Mouse (Mus musculus) midbrain, embryonic 16.5 days (tissue): ENCODE data around the gene Gfod1. TPM values are rescaled to one million over a fixed set of nuclear protein-coding genes. Genes with fewer than 3 reads are reported as not detected.

ENCODE experiments used
- ATAC-seq: fragments of 200-750 bp; cut with Nextera tagmentation; 2 replicates; pipeline ENCODE4 v1.8.0; 2017; ENCODE audit warnings: moderate TSS enrichment
- H3K27ac ChIP-seq: fragments of 300-500 bp; sonication (generic); 2 replicates; pipeline ENCODE4 v1.5.1; 2014; ENCODE audit warnings: mild to moderate bottlenecking, low read length, mixed read lengths
- H3K27me3 ChIP-seq: fragments of 300-500 bp; sonication (generic); 2 replicates; pipeline ENCODE4 v1.6.1; 2014; ENCODE audit warnings: low read depth, low read length, mixed read lengths; ENCODE audit not compliant: control insufficient read depth, insufficient read depth
- H3K36me3 ChIP-seq: fragments of 300-500 bp; sonication (generic); 2 replicates; pipeline ENCODE4 v1.6.1; 2014; ENCODE audit warnings: mild to moderate bottlenecking, low read length, moderate library complexity, mixed read lengths; ENCODE audit not compliant: control insufficient read depth, insufficient read depth
- H3K4me1 ChIP-seq: fragments of 300-500 bp; sonication (generic); 2 replicates; pipeline ENCODE4 v1.6.1; 2014; ENCODE audit warnings: mild to moderate bottlenecking, low read length, mixed read lengths; ENCODE audit not compliant: control insufficient read depth, insufficient read depth
- H3K4me2 ChIP-seq: fragments of 300-500 bp; sonication (generic); 2 replicates; pipeline ENCODE4 v1.6.1; 2014; ENCODE audit warnings: mild to moderate bottlenecking, low read length, mixed read lengths
- H3K4me3 ChIP-seq: fragments of 300-500 bp; sonication (generic); 2 replicates; pipeline ENCODE4 v1.5.1; 2014; ENCODE audit warnings: low read depth, mild to moderate bottlenecking, low read length, moderate library complexity, mixed read lengths
- H3K9ac ChIP-seq: fragments of 300-500 bp; sonication (generic); 2 replicates; pipeline ENCODE4 v1.6.1; 2014; ENCODE audit warnings: low read depth, low read length, mixed read lengths
- H3K9me3 ChIP-seq: fragments of 300-500 bp; sonication (generic); replicated peaks from 2 replicates; pipeline ENCODE4 v1.6.1; 2014; ENCODE audit warnings: mild to moderate bottlenecking, low read length, mixed read lengths; ENCODE audit not compliant: control insufficient read depth, poor library complexity, severe bottlenecking
- whole genome bisulfite sequencing: fragments of 180-500 bp; shearing (Covaris S2); extraction: QIAGEN DNeasy Blood & Tissue Kit; methylation state at CpG from one replicate; pipeline ENCODE4 v1.1.7; 2014; 5-methylcytosine and 5-hydroxymethylcytosine counted together
- polyA plus RNA-seq: library from polyadenylated mRNA; unstranded; fragments of >200 nt; fragmentation: Nextera tagmentation; extraction: Ambion mirVana; gene quantifications from 2 replicates; pipeline ENCODE4 v1.2.1, GENCODE M21; 2015

Gene Gfod1
- polyA plus RNA-seq, 1 experiment from 2014 or later = 2.2 TPM

DNA sequence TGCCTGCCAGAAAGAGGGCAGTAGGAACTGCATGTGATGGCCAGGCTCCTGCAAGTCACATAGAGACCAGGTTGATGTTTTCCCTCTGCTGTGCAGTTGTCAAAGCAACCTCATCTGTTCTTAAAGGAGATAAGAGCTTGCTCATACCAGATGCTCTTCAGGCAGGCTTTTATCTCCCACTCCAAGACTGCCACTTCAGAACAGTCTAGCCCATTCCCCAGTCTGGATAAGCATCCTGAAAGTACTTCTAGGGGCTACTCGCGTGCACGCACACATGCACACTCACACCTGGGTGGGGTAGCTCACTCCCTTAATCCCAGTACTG lies 68.4 kb downstream of the Gfod1 start:
- Histone ChIP-seq H3K4me2 (no peak overlapping the region), H3K27ac (no peak overlapping the region; the same call in 1 of the 2 replicates), H3K9me3 (no peaks in the 10 kb centered on the region), H3K9ac (no peak overlapping the region), H3K36me3 (no peaks in the 10 kb centered on the region), H3K4me1 (peaks cover 40% of the 10 kb centered on the region), H3K27me3 (no peaks in the 10 kb centered on the region), H3K4me3 (no peak overlapping the region)
- peak; percentile 29; the same call in 1 of the 2 replicates for ATAC-seq
- 79% methylated on average over 3 of the region's 3 CpGs for WGBS

DNA sequence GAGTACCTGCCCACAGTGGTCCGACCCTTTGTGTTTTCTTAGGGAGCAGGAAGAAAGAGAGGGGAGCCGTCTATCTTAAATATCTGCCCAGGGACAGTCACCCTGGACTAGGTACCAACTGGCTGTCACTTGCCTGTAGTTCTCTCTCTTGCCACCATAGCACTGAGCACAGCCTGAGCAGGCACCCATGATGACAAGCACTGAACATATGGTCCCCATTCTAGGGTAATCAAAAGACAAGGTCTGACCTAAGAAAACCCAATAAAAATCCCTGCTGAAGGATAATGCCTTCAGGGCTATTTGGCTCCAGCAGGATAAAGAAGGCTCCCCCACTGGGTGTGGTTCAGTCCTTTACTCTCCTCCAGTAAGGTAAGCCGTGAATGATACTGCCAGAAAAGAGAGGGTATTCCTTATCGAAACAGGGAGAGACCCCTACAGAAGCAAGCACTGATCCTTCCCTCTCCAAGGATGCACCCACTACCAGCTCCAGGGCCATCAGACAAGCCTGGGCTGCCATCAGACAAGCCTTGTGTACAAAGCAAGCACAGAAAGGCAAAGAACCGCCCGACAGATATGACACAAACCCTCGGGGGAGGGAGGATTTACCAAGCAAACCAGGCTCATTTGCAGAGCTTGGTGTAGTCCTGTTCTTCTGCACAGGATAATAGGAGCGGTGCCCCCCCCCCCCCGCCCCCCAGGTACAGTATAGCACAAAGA lies 68.9 kb downstream of the Gfod1 start:
- Histone ChIP-seq H3K4me1 (peaks cover 42% of the 10 kb centered on the region), H3K27me3 (no peaks in the 10 kb centered on the region), H3K36me3 (no peaks in the 10 kb centered on the region), H3K4me2 (no peak overlapping the region), H3K9ac (no peak overlapping the region), H3K4me3 (no peak overlapping the region), H3K9me3 (no peaks in the 10 kb centered on the region), H3K27ac (peak overlapping the region; percentile 56)
- ATAC-seq = peak; percentile 36; the same call in 1 of the 2 replicates
- WGBS = 60% methylated on average over 9 of the region's 9 CpGs

DNA sequence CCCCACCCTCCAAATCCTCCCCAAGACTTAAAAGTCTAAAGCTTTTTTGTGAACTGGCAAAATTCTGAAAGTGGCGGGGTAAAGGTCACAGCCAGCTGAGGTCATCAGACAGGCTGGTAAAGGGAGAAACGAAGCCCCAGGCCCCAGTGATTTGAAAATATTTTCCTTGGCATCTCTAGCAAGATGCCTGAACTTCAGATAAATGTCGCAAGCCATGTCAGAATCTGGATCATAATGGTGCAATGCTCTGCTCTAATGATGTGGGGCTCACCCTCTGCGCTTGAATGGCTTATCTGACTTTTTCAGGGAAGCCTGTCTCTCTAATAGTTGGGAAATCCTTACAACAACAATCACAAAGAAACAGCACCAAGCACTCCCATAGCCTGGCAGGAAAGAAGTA lies 70.6 kb downstream of the Gfod1 start:
- WGBS = 69% methylated on average over 4 of the region's 4 CpGs
- Histone ChIP-seq H3K27ac (no peak overlapping the region), H3K9ac (no peak overlapping the region), H3K4me1 (peaks cover 42% of the 10 kb centered on the region), H3K36me3 (no peaks in the 10 kb centered on the region), H3K4me3 (no peak overlapping the region), H3K27me3 (no peaks in the 10 kb centered on the region), H3K9me3 (no peaks in the 10 kb centered on the region), H3K4me2 (no peak overlapping the region)
- ATAC-seq = no peak

DNA sequence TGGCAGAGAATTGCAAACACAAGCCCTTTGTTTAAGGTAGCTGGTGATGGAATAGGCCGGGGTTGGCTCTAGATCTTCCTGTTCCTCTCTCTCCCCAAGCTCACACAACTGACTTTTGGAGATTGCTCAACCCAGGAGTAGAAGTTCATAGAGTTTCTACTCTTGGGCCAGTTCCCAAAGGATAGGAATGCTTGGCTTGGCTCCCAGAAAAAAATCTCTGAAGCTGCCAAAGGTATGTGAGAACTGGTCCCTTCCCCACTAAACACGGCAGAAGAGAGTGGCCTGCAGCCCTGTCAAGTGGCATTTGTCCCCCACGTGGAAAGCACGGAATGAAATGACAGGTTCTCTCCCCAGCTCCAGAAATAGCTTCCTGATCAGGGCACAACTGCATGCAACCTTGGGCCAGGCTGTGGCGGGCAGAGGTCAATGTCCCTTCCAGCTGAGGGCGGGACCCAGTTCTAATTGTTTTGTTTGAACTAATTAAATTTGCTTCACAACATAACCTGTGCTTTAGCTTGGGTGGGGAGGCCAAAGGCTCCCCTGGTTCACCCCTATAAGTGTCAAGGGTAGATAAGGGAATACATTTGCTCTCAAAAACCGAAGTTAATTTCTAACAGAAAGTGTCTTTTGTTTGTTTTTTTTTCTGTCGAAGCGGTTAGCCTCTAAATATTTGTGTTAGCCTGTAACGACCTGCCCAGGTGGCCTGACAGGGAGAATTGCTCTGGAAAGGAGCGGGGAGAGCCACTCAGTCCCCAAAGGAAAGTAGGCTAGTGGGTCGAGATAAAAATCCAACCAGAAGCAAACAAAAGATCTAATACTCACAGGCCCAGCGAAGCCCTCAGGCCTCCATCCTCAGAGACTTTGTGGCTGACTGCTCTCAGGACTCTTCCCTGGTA lies 71.8 kb downstream of the Gfod1 start:
- WGBS = 51% methylated on average over 13 of the region's 13 CpGs
- 0 out of 2 replicates have a peak overlapping the region, but pooled peaks have one; percentile 31 for H3K27ac ChIP-seq
- H3K36me3 ChIP-seq = no peaks in the 10 kb centered on the region
- H3K4me2 ChIP-seq = no peak overlapping the region
- H3K9ac ChIP-seq = no peak overlapping the region
- no peak for ATAC-seq
- H3K4me1 ChIP-seq = peaks cover 42% of the 10 kb centered on the region
- H3K4me3 ChIP-seq = no peak overlapping the region
- no peaks in the 10 kb centered on the region for H3K27me3 ChIP-seq
- H3K9me3 ChIP-seq = no peaks in the 10 kb centered on the region

DNA sequence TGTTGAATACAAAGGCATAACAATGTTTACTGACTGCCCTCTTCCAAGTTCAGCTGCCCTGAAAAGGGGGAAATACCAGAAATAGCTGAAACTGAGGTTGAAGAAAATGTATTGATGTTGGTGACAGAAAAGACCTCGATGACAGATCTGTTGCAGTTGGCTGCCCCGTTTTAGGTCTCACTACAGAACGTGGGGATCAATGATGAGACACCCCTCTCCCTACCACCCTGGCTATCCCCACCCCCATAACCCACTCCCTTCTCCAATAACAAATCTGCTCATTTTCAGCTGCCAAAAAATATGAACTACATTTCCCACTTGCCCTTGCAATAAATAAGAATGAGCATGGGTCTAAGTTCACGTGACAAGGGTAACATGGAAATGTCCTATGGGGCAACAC lies 73.1 kb downstream of the Gfod1 start:
- no peak overlapping the region; the same call in 1 of the 2 replicates for H3K27ac ChIP-seq
- no peak for ATAC-seq
- H3K36me3 ChIP-seq = no peaks in the 10 kb centered on the region
- H3K4me3 ChIP-seq = no peak overlapping the region
- no peaks in the 10 kb centered on the region for H3K9me3 ChIP-seq
- peaks cover 34% of the 10 kb centered on the region for H3K4me1 ChIP-seq
- 88% methylated on average over 4 of the region's 4 CpGs for WGBS
- no peak overlapping the region for H3K9ac ChIP-seq
- no peaks in the 10 kb centered on the region for H3K27me3 ChIP-seq
- H3K4me2 ChIP-seq = no peak overlapping the region

DNA sequence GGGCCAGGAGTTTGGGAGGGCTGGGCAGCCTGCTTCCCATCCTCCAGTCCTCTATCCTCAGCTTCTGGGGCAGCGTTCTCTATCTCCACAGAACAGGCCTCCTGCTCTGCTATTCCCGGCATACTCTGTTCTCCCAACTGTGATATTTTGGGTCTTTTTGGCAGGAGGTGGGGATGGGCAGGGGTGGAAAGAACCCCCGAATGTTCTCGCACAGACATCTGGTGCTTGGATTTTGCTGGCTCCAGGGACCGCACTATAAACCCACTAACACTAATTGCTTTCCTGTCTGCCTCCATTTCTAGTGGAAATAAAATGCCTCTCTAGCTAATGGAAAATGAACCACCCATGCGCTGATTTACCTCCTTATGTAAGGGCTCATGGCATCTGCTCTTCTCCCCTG lies 73.7 kb downstream of the Gfod1 start:
- ATAC-seq = no peak
- no peaks in the 10 kb centered on the region for H3K27me3 ChIP-seq
- 72% methylated on average over 6 of the region's 6 CpGs for WGBS

DNA sequence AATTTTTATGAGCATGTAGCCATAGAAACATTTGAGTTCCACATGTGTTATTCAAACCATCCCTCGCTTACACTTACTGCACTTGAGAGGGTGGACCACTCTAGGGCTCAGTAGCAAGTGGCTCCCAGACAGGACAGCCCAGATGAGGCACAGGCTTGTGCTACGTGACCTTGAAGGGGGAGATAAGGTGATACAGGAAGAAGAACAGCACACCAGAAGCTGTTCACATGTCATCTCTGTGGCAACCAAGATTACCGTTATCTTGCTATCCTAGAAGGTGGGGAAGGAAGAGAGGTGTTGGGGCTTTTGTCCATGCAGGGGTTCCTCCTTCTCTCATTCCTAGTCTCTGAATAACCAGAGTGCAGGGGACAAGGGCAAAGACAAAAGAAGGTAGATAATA lies 74.2 kb downstream of the Gfod1 start:
- Histone ChIP-seq H3K9ac (no peak overlapping the region), H3K27ac (no peak overlapping the region), H3K4me3 (no peak overlapping the region), H3K4me2 (no peak overlapping the region), H3K36me3 (no peaks in the 10 kb centered on the region), H3K4me1 (peaks cover 23% of the 10 kb centered on the region), H3K27me3 (no peaks in the 10 kb centered on the region), H3K9me3 (no peaks in the 10 kb centered on the region)
- 93% methylated on average over 3 of the region's 3 CpGs for WGBS
- no peak for ATAC-seq

More for the DNA sequence above, 73.7 kb downstream of the Gfod1 start:
- Histone ChIP-seq H3K4me3 (no peak overlapping the region), H3K9me3 (no peaks in the 10 kb centered on the region), H3K36me3 (no peaks in the 10 kb centered on the region), H3K27ac (peak overlapping the region; percentile 15; the same call in 1 of the 2 replicates), H3K4me1 (peaks cover 28% of the 10 kb centered on the region), H3K9ac (no peak overlapping the region), H3K4me2 (no peak overlapping the region)

DNA sequence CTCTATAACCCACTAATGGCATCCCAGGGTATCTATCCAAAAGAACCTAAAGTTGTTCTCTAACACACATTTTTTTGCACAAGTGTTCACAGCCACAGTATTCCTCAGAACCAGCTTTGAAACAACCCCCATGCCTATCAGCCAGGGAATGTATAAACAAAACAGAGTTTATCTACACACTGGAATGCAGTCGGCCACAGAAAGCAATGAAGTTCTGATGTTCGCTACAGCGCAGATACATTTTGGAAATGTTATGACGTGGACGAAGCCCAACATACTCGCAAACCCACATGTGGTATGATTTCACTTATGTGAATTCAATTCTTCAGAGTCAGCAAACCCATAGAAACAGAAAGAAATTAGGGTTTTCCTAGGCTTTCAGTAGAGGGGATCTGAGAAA lies 75.8 kb downstream of the Gfod1 start:
- Histone ChIP-seq H3K27ac (no peak overlapping the region), H3K36me3 (no peaks in the 10 kb centered on the region), H3K4me1 (peaks cover 20% of the 10 kb centered on the region), H3K4me3 (no peak overlapping the region), H3K27me3 (no peaks in the 10 kb centered on the region), H3K4me2 (no peak overlapping the region), H3K9me3 (no peaks in the 10 kb centered on the region), H3K9ac (no peak overlapping the region)
- ATAC-seq = no peak
- 97% methylated on average over 6 of the region's 6 CpGs for WGBS

DNA sequence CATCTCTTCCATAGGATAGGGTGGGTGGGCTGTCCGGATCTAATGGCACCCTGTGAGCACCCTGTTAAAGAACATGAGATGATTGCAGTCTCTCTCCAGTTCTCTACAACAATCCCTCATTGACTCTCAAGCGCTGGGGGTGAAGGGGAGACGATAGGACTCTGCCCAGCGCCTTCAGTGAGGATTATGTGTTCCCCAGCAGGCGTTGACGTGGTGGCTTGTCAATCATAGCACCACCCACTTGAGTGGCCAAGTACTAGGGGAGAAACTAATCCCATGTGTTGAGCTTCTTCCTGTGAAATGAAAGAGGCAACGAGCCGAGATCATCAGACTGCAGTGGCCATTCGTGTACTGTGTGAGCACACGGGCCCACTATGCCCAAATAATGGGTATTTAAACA lies 77.9 kb downstream of the Gfod1 start:
- Histone ChIP-seq H3K9ac (no peak overlapping the region), H3K9me3 (no peaks in the 10 kb centered on the region), H3K27ac (no peak overlapping the region), H3K4me2 (no peak overlapping the region), H3K36me3 (no peaks in the 10 kb centered on the region), H3K4me3 (no peak overlapping the region), H3K4me1 (peaks cover 6% of the 10 kb centered on the region), H3K27me3 (no peaks in the 10 kb centered on the region)
- 59% methylated on average over 10 of the region's 10 CpGs for WGBS
- no peak for ATAC-seq
